Mouse (Mus musculus) Patski (cell line): Measurements from ENCODE around the gene Actn2. TPM values are rescaled to one million over a fixed set of nuclear protein-coding genes. Genes with fewer than 3 reads are reported as not detected.

Experiments
- ATAC-seq: fragments of 100-300 bp; one replicate; pipeline ENCODE4 v1.8.0; 2021
- CTCF ChIA-PET: fragments of 350-600 bp; sonication (Branson Sonifier 250); formaldehyde crosslinking; loops from one replicate; lab custom pipeline; 2022; ENCODE audit warnings: inconsistent platforms; lab: Charles Lee
- POLR2A ChIA-PET: fragments of 350-600 bp; sonication (Branson Sonifier 250); formaldehyde crosslinking; loops from one replicate; lab custom pipeline; 2022; ENCODE audit warnings: antibody characterized with exemption, inconsistent platforms; lab: Charles Lee
- DNase-seq: peaks from one replicate; pipeline ENCODE4 v3.0.0-alpha.2; 2011; ENCODE audit warnings: low read depth, low spot score
- H3K27me3 ChIP-seq: fragments of 371-371 bp; one replicate; pipeline ENCODE4 v1.5.1; 2021
- CTCF ChIP-seq: fragments of 100-300 bp; IDR thresholded peaks from one replicate; pipeline ENCODE4 v1.5.1; 2021
- in situ Hi-C: fragments of 300-500 bp; cut with MboI; formaldehyde crosslinking; loops from 3 replicates; pipeline ENCODE4 v1.11.1; 2018; ENCODE audit warnings: low pct_unique_long_range_greater_than_20kb, mixed read lengths
- polyA plus RNA-seq: library from polyadenylated mRNA; unstranded; gene quantifications from one replicate; pipeline ENCODE4 v1.2.3, GENCODE M21; 2021

Gene Actn2
- polyA plus RNA-seq, 1 experiment from 2014 or later: 0.33 TPM

GRCm38 (mm10) chr13:12228248-12228647 is 112.3 kb downstream of the Actn2 start:
- DNase-seq: no peak
- TF ChIP-seq CTCF: no peak
- CTCF ChIA-PET: interaction anchor here (0.8 kb wide), 1 partner anchor 8 kb away, joined by 3 read pairs; no protein-coding TSS in a partner anchor
- peak; percentile 61 for ATAC-seq
- H3K27me3 ChIP-seq: no peaks in the 10 kb centered on the region
- POLR2A ChIA-PET: no interaction called here
- in situ Hi-C loops: no loop called here

GRCm38 (mm10) chr13:12227606-12228005 is 113.0 kb downstream of the Actn2 start:
- no peak for TF ChIP-seq CTCF

More at GRCm38 (mm10) chr13:12227606-12228005, 113.0 kb downstream of the Actn2 start:
- no peak for DNase-seq
- H3K27me3 ChIP-seq: no peaks in the 10 kb centered on the region
- CTCF ChIA-PET: interaction anchor here (0.8 kb wide), 1 partner anchor 9 kb away, joined by 3 read pairs; no protein-coding TSS in a partner anchor
- POLR2A ChIA-PET: interaction anchor here (0.5 kb wide), 2 partner anchors 39 to 232 kb away, joined by 4 to 7 read pairs; no protein-coding TSS in a partner anchor
- ATAC-seq: no peak
- in situ Hi-C loops: no loop called here

Other genes starting within 250 kb of the Actn2 start
- gene Ryr2, start 233.8 kb downstream of the Actn2 start, polyA plus RNA-seq: not detected
- 27.2 TPM for gene Mtr, start 82.6 kb downstream of the Actn2 start, polyA plus RNA-seq
- gene Heatr1, start 54.3 kb upstream of the Actn2 start, polyA plus RNA-seq: 24.6 TPM
- 58.8 TPM for gene Lgals8, start 124.2 kb upstream of the Actn2 start, polyA plus RNA-seq
- not detected for gene Edaradd, start 179.7 kb upstream of the Actn2 start, polyA plus RNA-seq
- gene Ero1lb, start 225.1 kb upstream of the Actn2 start, polyA plus RNA-seq: 7.1 TPM